Mouse (Mus musculus) midbrain, embryonic 10.5 days (tissue): ENCODE data around the gene Mgat4e. TPM values are rescaled to one million over a fixed set of nuclear protein-coding genes. Genes with fewer than 3 reads are reported as not detected.

Experiments used
- DNase-seq: peaks from one replicate; pipeline ENCODE4 v3.0.0-alpha.2; 2017; ENCODE audit warnings: low spot score
- H3K27ac ChIP-seq: fragments of 300-500 bp; sonication (generic); replicated peaks from 2 replicates; pipeline ENCODE4 v1.5.1; 2016; ENCODE audit warnings: mild to moderate bottlenecking
- H3K27me3 ChIP-seq: fragments of 300-500 bp; sonication (generic); 2 replicates; pipeline ENCODE4 v1.6.1; 2016; ENCODE audit warnings: low read depth, mild to moderate bottlenecking; ENCODE audit not compliant: poor library complexity, severe bottlenecking
- H3K36me3 ChIP-seq: fragments of 300-500 bp; sonication (generic); 2 replicates; pipeline ENCODE4 v1.6.1; 2016; ENCODE audit warnings: mild to moderate bottlenecking, moderate library complexity
- H3K4me1 ChIP-seq: fragments of 300-500 bp; sonication (generic); 2 replicates; pipeline ENCODE4 v1.6.1; 2016
- H3K4me3 ChIP-seq: fragments of 300-500 bp; sonication (generic); 2 replicates; pipeline ENCODE4 v1.5.1; 2016; ENCODE audit warnings: mild to moderate bottlenecking, moderate library complexity
- H3K9me3 ChIP-seq: fragments of 300-500 bp; sonication (generic); replicated peaks from 2 replicates; pipeline ENCODE4 v1.6.1; 2016; ENCODE audit warnings: mild to moderate bottlenecking
- WGBS: fragments of 180-500 bp; shearing (Covaris S2); methylation state at CpG from one replicate; pipeline ENCODE4 v1.1.7; 2016; 5-methylcytosine and 5-hydroxymethylcytosine counted together
- polyA plus RNA-seq: library from polyadenylated mRNA; unstranded; fragments of >200 nt; fragmentation: Nextera tagmentation; extraction: Ambion mirVana; gene quantifications from 2 replicates; pipeline ENCODE4 v1.2.1, GENCODE M21; 2016

Gene Mgat4e
- polyA plus RNA-seq, 1 experiment from 2014 or later = not detected

DNA sequence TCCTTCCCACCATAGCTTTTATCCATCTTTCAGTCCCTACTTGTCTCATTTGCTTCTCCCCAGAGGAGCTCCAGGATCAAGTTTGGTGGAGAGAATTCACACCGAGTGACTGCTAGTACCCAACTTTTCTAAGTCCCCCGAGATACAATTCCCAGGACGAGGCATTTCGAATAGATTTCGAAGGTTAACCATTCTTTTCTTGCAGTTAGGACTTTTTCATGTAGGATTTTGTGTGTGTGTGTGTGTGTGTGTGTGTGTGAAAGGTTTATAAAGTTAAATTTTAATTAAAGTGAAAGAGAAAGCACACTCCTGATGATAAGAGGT is 54.3 kb downstream of the Mgat4e start:
- Histone ChIP-seq H3K27me3 (no peaks in the 10 kb centered on the region), H3K27ac (peak overlapping the region; percentile 92), H3K4me3 (peak overlapping the region; percentile 84), H3K4me1 (peaks cover 18% of the 10 kb centered on the region), H3K9me3 (no peaks in the 10 kb centered on the region), H3K36me3 (peaks cover 15% of the 10 kb centered on the region)
- WGBS = 27% methylated on average over 5 of the region's 5 CpGs
- DNase-seq = no peak

DNA sequence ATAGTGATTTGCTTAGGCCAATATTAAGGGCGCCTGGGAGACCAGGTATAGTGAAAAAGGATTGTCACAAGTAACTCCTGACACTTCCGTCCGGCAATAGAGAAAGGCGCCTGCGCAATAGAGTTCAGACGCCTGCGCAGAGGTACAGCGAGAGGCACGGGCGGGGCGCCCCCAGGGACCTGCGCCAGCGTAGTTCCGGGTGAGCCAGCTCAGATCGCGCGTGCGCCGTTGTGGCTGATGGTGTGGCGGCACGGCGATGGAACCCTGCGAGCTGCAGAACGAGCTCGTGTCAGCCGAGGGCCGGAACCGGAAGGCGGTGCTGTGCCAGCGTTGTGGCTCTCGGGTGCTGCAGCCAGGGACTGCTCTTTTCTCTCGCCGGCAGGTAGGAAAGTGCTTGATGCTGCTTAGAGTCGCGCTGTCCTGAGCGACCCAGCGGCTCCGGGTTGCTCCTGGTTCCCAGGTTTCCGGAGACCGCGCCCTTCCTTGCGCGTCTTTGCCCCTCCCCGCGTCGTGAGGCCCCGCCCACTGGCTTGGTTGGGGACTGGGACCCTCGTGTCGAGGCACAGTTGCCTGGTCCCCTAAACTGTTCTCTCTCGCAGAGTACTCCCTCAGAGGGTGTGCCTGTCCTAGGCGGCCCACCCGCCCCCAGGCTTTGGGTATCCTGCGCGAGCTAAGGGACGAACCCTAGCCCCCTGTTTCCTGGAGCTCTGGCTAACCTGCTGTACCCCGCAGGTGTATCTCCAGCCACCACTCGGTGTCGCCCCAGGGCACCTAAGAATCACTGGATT is 54.9 kb downstream of the Mgat4e start, which contains the start of gene Rabif:
Gene Rabif, plus strand, starts transcription at position 221 of the 788 bp plus-strand sequence.
- WGBS = under 1% methylated on average over 58 of the region's 58 CpGs
- peak; percentile 99 for DNase-seq

DNA sequence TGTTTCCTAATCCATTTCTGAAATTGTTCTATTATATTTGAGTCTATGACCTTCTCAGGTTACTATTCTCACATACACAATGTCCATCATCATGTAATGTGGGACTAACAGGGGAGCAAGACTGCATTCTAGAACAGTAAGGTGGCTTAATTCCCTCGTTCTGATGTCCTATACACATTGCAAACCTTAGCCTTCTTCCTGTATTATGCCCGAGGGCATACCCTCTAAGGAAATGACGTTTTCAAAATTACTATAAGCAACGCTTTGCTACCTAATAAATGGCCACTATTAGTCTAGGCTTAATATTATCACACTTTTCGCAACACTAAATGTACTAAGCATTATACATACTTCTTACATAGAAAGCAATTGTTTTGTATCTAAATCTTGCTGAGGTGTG is 55.5 kb downstream of the Mgat4e start:
- no peaks in the 10 kb centered on the region for H3K9me3 ChIP-seq
- 32% methylated on average over 5 of the region's 5 CpGs for WGBS
- H3K4me3 ChIP-seq = peak overlapping the region; percentile 84
- H3K27ac ChIP-seq = peak overlapping the region; percentile 92
- peaks cover 18% of the 10 kb centered on the region for H3K4me1 ChIP-seq
- peaks cover 24% of the 10 kb centered on the region for H3K36me3 ChIP-seq
- DNase-seq = no peak
- H3K27me3 ChIP-seq = no peaks in the 10 kb centered on the region

More for the DNA sequence above, 54.9 kb downstream of the Mgat4e start, which contains the start of gene Rabif:
- Histone ChIP-seq H3K4me1 (peaks cover 18% of the 10 kb centered on the region), H3K36me3 (peaks cover 18% of the 10 kb centered on the region), H3K4me3 (peak within 1 kb of the TSS; percentile 84), H3K9me3 (no peaks in the 10 kb centered on the region), H3K27ac (peak within 1 kb of the TSS; percentile 92), H3K27me3 (no peaks in the 10 kb centered on the region)

DNA sequence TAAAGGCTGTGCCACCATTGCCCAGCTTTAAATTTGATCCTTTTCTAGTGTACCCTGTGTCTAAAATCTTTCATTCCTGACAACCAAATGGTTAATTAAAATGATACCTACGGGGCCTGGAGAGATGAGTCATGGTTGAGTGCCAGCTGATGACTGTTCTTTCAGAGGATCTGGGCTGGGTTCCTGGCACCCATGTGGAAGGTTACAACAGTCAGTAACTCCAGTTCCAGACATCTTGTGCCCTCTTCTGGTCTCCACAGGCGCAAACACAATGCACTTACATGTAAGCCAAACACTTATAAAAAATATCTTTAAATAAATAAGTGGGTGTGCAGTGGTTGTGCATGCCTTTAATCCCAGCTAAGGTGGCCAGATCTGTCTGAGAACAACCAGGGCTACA is 56.0 kb downstream of the Mgat4e start:
- 84% methylated on average over 2 of the region's 2 CpGs for WGBS
- no peak for DNase-seq
- Histone ChIP-seq H3K27ac (0 out of 2 replicates have a peak overlapping the region, but pooled peaks have one; percentile 92), H3K4me1 (peaks cover 18% of the 10 kb centered on the region), H3K36me3 (peaks cover 24% of the 10 kb centered on the region), H3K4me3 (peak overlapping the region; percentile 84; the same call in 1 of the 2 replicates), H3K9me3 (no peaks in the 10 kb centered on the region), H3K27me3 (no peaks in the 10 kb centered on the region)

- no peak overlapping the region for H3K27ac ChIP-seq
- WGBS = 73% methylated on average over 7 of the region's 7 CpGs
Measured at GRCm38 (mm10) chr1:134492276-134492675, 57.2 kb downstream of the Mgat4e start.

More at GRCm38 (mm10) chr1:134492276-134492675, 57.2 kb downstream of the Mgat4e start:
- H3K27me3 ChIP-seq = no peaks in the 10 kb centered on the region
- peaks cover 18% of the 10 kb centered on the region for H3K4me1 ChIP-seq
- peaks cover 34% of the 10 kb centered on the region for H3K36me3 ChIP-seq
- H3K9me3 ChIP-seq = no peaks in the 10 kb centered on the region
- no peak overlapping the region for H3K4me3 ChIP-seq
- DNase-seq = no peak

Other genes with a start within 250 kb of the Mgat4e start
- gene Ppfia4, start 216.8 kb downstream of the Mgat4e start, polyA plus RNA-seq = 2.0 and 3.5 TPM in 2 replicates
- 122 and 128 TPM in 2 replicates for gene Tmem183a, start 187.7 kb downstream of the Mgat4e start, polyA plus RNA-seq
- not detected in 2 replicates for gene 4933406M09Rik, start 163.7 kb downstream of the Mgat4e start, polyA plus RNA-seq
- gene Cyb5r1, start 144.1 kb downstream of the Mgat4e start, polyA plus RNA-seq = 24.5 and 27.9 TPM in 2 replicates
- 74.3 and 75.7 TPM in 2 replicates for gene Adipor1, start 134.3 kb downstream of the Mgat4e start, polyA plus RNA-seq
- gene Klhl12, start 94.2 kb downstream of the Mgat4e start, polyA plus RNA-seq = 34.8 TPM in 2 replicates
- gene Rabif, start 55.0 kb downstream of the Mgat4e start, polyA plus RNA-seq = 44.4 and 44.8 TPM in 2 replicates
- gene Kdm5b, start 10.5 kb upstream of the Mgat4e start, polyA plus RNA-seq = 60.9 and 69.2 TPM in 2 replicates
- gene Syt2, start 97.0 kb upstream of the Mgat4e start, polyA plus RNA-seq = 2.7 TPM in 2 replicates